Mouse (Mus musculus): Measurements from ENCODE around the gene Prss56.

- TF ChIP-seq CTCF (IDR thresholded peaks at IDR 0.05; ENCODE audit: low read depth): no peak
- no peak for TF ChIP-seq EP300 (optimal IDR thresholded peaks at IDR 0.05)
These were observed 44.0 kb downstream of the Prss56 start for GRCm38 (mm10) chr1:87227160-87227550.
